11 mouse cellular contexts compared by ENCODE assay signal in genomic region chr10:120900096-120900495, GRCm38 (mm10). TPM values are rescaled to one million over a fixed set of nuclear protein-coding genes. Genes with fewer than 3 reads are reported as not detected.
DNase-seq lines count a peak whose midpoint lies in the region; ATAC-seq and TF ChIP-seq lines count a peak whose summit lies in the region.
"Had no signal": no experiment of that assay in that cellular context is flagged by ENCODE, and none has a peak within 500 bp of the region (broad histone marks: within the 10 kb centered on the region; RNA-seq: fewer than 3 reads in every experiment).

No protein-coding gene starts in this region.

- no peak for DNase-seq in heart, adult 2 months
- DNase-seq in heart, postnatal 14 days: no peak
- peak; percentile 91 for DNase-seq in lung, embryonic 14.5 days
- no peak for DNase-seq in lung, adult 18-20 months
- peak; percentile 54 for DNase-seq in layer of hippocampus, adult 9-11 months
- no peak for DNase-seq in stomach, postnatal 0 days (ENCODE audit: low spot score)
- no peak for DNase-seq in embryo, embryonic 11 days
- DNase-seq in thymus, postnatal 36 days: no peak
- DNase-seq: gastrocnemius, postnatal 36 days; kidney, adult 2 months had no signal

- no peak for TF ChIP-seq POLR2A in heart, adult 2 months (IDR thresholded peaks at IDR 0.05; ENCODE audit: insufficient read depth, low read depth, low read length)

- no peaks in the 10 kb centered on the region for H3K79me2 ChIP-seq in heart, adult 2 months (replicated peaks; ENCODE audit: control insufficient read depth, insufficient read depth, low read length)

- H3K4me2 ChIP-seq in lung, embryonic 14.5 days: peak overlapping the region; percentile 91
- peak overlapping the region; percentile 0 for H3K4me2 ChIP-seq in stomach, postnatal 0 days (replicated peaks; ENCODE audit: low read depth)

- intact Hi-C loops in heart, adult 2 months (cut with DNase I): no loop called here
- intact Hi-C loops in heart, postnatal 14 days (cut with DNase I): no loop called here

- H3K27ac ChIP-seq in heart, adult 2 months: peak overlapping the region; percentile 21
- H3K27ac ChIP-seq in lung, embryonic 14.5 days (ENCODE audit: low read depth): peak overlapping the region; percentile 74
- peak overlapping the region; percentile 90 for H3K27ac ChIP-seq in stomach, postnatal 0 days (replicated peaks)

- ATAC-seq in lung, embryonic 14.5 days (ENCODE audit: insufficient read depth): peak; percentile 10
- no peak for ATAC-seq in stomach, postnatal 0 days (ENCODE audit: low FRiP score, low TSS enrichment)

- no peaks in the 10 kb centered on the region for H3K9me3 ChIP-seq in lung, embryonic 14.5 days (ENCODE audit: low read depth, low read length)
- H3K9me3 ChIP-seq in stomach, postnatal 0 days (ENCODE audit: control insufficient read depth, low read length): no peaks in the 10 kb centered on the region

- no peak overlapping the region for H3K9ac ChIP-seq in heart, adult 2 months (ENCODE audit: low read depth, low read length)
- H3K9ac ChIP-seq in lung, embryonic 14.5 days: no peak overlapping the region
- H3K9ac ChIP-seq in stomach, postnatal 0 days (ENCODE audit: low read length): no peak overlapping the region

- WGBS in heart, adult 2 months: 52% methylated on average over 13 of the region's 13 CpGs
- 28% methylated on average over 13 of the region's 13 CpGs for WGBS in lung, embryonic 14.5 days
- WGBS in stomach, postnatal 0 days: 37% methylated on average over 13 of the region's 13 CpGs

- H3K36me3 ChIP-seq in heart, adult 2 months (ENCODE audit: control insufficient read depth, insufficient read depth, low read length): peaks cover 4% of the 10 kb centered on the region
- H3K36me3 ChIP-seq in lung, embryonic 14.5 days (ENCODE audit: insufficient read depth): no peaks in the 10 kb centered on the region
- H3K36me3 ChIP-seq in stomach, postnatal 0 days (ENCODE audit: control insufficient read depth, insufficient read depth, low read length): no peaks in the 10 kb centered on the region

- no peak for TF ChIP-seq EP300 in heart, adult 2 months (IDR thresholded peaks at IDR 0.05; ENCODE audit: insufficient read depth, low read depth, low read length)
- no peak for TF ChIP-seq EP300 in stomach, postnatal 0 days (optimal IDR thresholded peaks at IDR 0.05)

- H3K4me1 ChIP-seq in heart, adult 2 months (ENCODE audit: control insufficient read depth, insufficient read depth, low read length): peaks cover 8% of the 10 kb centered on the region
- H3K4me1 ChIP-seq in lung, embryonic 14.5 days (ENCODE audit: insufficient read depth): peaks cover 12% of the 10 kb centered on the region
- H3K4me1 ChIP-seq in stomach, postnatal 0 days (replicated peaks; ENCODE audit: control insufficient read depth, insufficient read depth): no peaks in the 10 kb centered on the region

- no peaks in the 10 kb centered on the region for H3K27me3 ChIP-seq in heart, adult 2 months (ENCODE audit: control insufficient read depth, insufficient read depth, low read length)
- no peaks in the 10 kb centered on the region for H3K27me3 ChIP-seq in lung, embryonic 14.5 days (ENCODE audit: insufficient read depth, low read length)
- no peaks in the 10 kb centered on the region for H3K27me3 ChIP-seq in stomach, postnatal 0 days (ENCODE audit: control insufficient read depth, insufficient read depth, low read length)

- TF ChIP-seq CTCF in heart, adult 2 months (IDR thresholded peaks at IDR 0.05): no peak
- TF ChIP-seq CTCF in lung, embryonic 14.5 days (IDR thresholded peaks at IDR 0.05; ENCODE audit: low read depth): no peak
- TF ChIP-seq CTCF in stomach, postnatal 0 days (IDR thresholded peaks at IDR 0.05; ENCODE audit: low read depth): no peak

- no peak overlapping the region for H3K4me3 ChIP-seq in heart, adult 2 months
- peak overlapping the region; percentile 74; the same call in 1 of the 2 replicates for H3K4me3 ChIP-seq in lung, embryonic 14.5 days (ENCODE audit: low read depth, low read length)
- peak overlapping the region; percentile 79; the same call in 1 of the 2 replicates for H3K4me3 ChIP-seq in stomach, postnatal 0 days (ENCODE audit: low read depth, low read length)
- H3K4me3 ChIP-seq: erythroblast, embryonic 14.5 days had no signal

RNA-seq across cellular contexts. Expression of gene Msrb3, which starts 1.2 kb away (rescaled TPM):
- 10 to 100 TPM; 88.7 to 92.5 TPM for total RNA-seq in heart, adult 2 months (2021)
- polyA plus RNA-seq in heart, adult 2 months (2012; rRNA removed): 53.5 and 86.5 TPM in 2 replicates
- total RNA-seq in heart, postnatal 14 days (2021): 100 to 1,000 TPM; 104 TPM
- 13.0 and 14.1 TPM in 2 replicates for polyA plus RNA-seq in lung, embryonic 14.5 days (2014; fragmentation: Nextera tagmentation; extraction: Ambion mirVana)
- polyA plus RNA-seq in stomach, postnatal 0 days (2015; fragmentation: Nextera tagmentation; extraction: Ambion mirVana): 19.5 and 23.2 TPM in 2 replicates
- polyA plus RNA-seq: erythroblast, embryonic 14.5 days had no signal

Comparison
In these comparisons a context has a peak if more than half of its experiments do, and no peak if none do; other contexts are left out.
1. DNase-seq: peak in lung, embryonic 14.5 days (single experiment) and layer of hippocampus, adult 9-11 months (single experiment); none in heart, adult 2 months (0 of 2), heart, postnatal 14 days (0 of 2), lung, adult 18-20 months (0 of 2), stomach, postnatal 0 days (single experiment), embryo, embryonic 11 days (single experiment) and thymus, postnatal 36 days (0 of 2).
2. H3K27ac ChIP-seq: peak in every context shown above with its lines; median percentile 90 in stomach, postnatal 0 days; 74 in lung, embryonic 14.5 days; 21 in heart, adult 2 months.